Mouse (Mus musculus) ES-E14 (cell line): ENCODE measurements around the gene Nrcam. TPM values are rescaled to one million over a fixed set of nuclear protein-coding genes. Genes with fewer than 3 reads are reported as not detected.

ENCODE experiments used
- DNase-seq: peaks from one replicate; pipeline ENCODE4 v3.0.0-alpha.2; 2013; ENCODE audit warnings: low read depth, low spot score
- H3K27ac ChIP-seq: 2 replicates; pipeline ENCODE4 v1.5.1; 2012; ENCODE audit warnings: low read depth, mild to moderate bottlenecking, low read length, moderate library complexity, mixed read lengths; ENCODE audit not compliant: poor library complexity, insufficient read depth, severe bottlenecking
- H3K36me3 ChIP-seq: 2 replicates; pipeline ENCODE4 v1.6.1; 2012; ENCODE audit warnings: mild to moderate bottlenecking, low read length, moderate library complexity, mixed read lengths; ENCODE audit not compliant: control insufficient read depth, poor library complexity, insufficient read depth, severe bottlenecking
- H3K4me1 ChIP-seq, 2 experiments: fragments of 150-350 bp in 1 of 2; sonication (generic) in 1 of 2; 2 replicates each; pipeline ENCODE4 v1.6.1; 2012; ENCODE audit warnings: low read length in 2 of 2, mild to moderate bottlenecking in 1 of 2, mixed read lengths in 1 of 2; ENCODE audit not compliant: control insufficient read depth in 2 of 2, insufficient read depth in 2 of 2, poor library complexity in 1 of 2
- H3K4me3 ChIP-seq, 2 experiments: fragments of 150-350 bp in 1 of 2; sonication (generic) in 1 of 2; 2 replicates each; pipeline ENCODE4 v1.5.1; 2012; ENCODE audit warnings: low read length in 2 of 2, low read depth in 1 of 2, mild to moderate bottlenecking in 1 of 2, mixed read lengths in 1 of 2; ENCODE audit not compliant: insufficient read depth in 1 of 2, poor library complexity in 1 of 2, severe bottlenecking in 1 of 2
- H3K9ac ChIP-seq: 2 replicates; pipeline ENCODE4 v1.6.1; 2012; ENCODE audit warnings: low read depth, mild to moderate bottlenecking, low read length, mixed read lengths; ENCODE audit not compliant: poor library complexity, insufficient read depth, severe bottlenecking
- H3K9me3 ChIP-seq: fragments of 150-350 bp; sonication (generic); 2 replicates; pipeline ENCODE4 v1.6.1; 2012; ENCODE audit warnings: low read depth, mild to moderate bottlenecking, low read length; ENCODE audit not compliant: control insufficient read depth, insufficient read depth
- CHD2 ChIP-seq: IDR thresholded peaks from 2 replicates; pipeline ENCODE4 v1.6.1; 2014; ENCODE audit warnings: mild to moderate bottlenecking, low read depth, low read length, inconsistent platforms
- HCFC1 ChIP-seq: IDR thresholded peaks from 2 replicates; pipeline ENCODE4 v1.6.1; 2012; ENCODE audit warnings: low read length, inconsistent platforms, borderline replicate concordance; ENCODE audit not compliant: insufficient read depth
- MAFK ChIP-seq: IDR thresholded peaks from 2 replicates; pipeline ENCODE4 v1.6.1; 2014; ENCODE audit warnings: mild to moderate bottlenecking, low read depth, low read length, inconsistent platforms; ENCODE audit not compliant: insufficient read depth
- ZC3H11A ChIP-seq: IDR thresholded peaks from 2 replicates; pipeline ENCODE4 v1.6.1; 2012; ENCODE audit warnings: low read depth, mild to moderate bottlenecking, inconsistent platforms, low read length, borderline replicate concordance
- ZNF384 ChIP-seq: IDR thresholded peaks from 2 replicates; pipeline ENCODE4 v1.6.1; 2012; ENCODE audit warnings: low read depth, low read length, inconsistent platforms
- in situ Hi-C, 2 experiments: fragments of 600-800 bp; cut with MboI; formaldehyde crosslinking; loops; one replicate each; pipeline ENCODE4 v1.15.1; 2025; ENCODE audit warnings: low sequenced_read_pairs in 2 of 2, inconsistent platforms in 1 of 2; ENCODE audit not compliant: unreplicated experiment in 2 of 2
- total RNA-seq: library from RNA; depleted of rRNA; stranded (reverse); fragments of 300-350 nt; gene quantifications from 2 replicates; pipeline ENCODE4 v1.2.3, GENCODE M21; 2012

Nrcam gene
- total RNA-seq, 1 experiment: 2.9 TPM

GRCm38 (mm10) chr12:44329316-44330215, 881 bp downstream of the Nrcam start:
- H3K9ac ChIP-seq: peak overlapping the region; percentile 16; the same call in 1 of the 2 replicates
- TF ChIP-seq ZC3H11A (no peak), ZNF384 (no peak), HCFC1 (no peak), CHD2 (no peak), MAFK (no peak)
- in situ Hi-C loops: loop anchor here in 1 of 2 experiments (10.0 kb wide), 1 partner anchor 215 kb away; no protein-coding TSS in a partner anchor
- no peaks in the 10 kb centered on the region for H3K9me3 ChIP-seq
- peak; percentile 19 for DNase-seq
- H3K4me1 ChIP-seq: no peaks in the 10 kb centered on the region
- peak overlapping the region; percentile 66 to 77 for H3K4me3 ChIP-seq
- no peak overlapping the region for H3K27ac ChIP-seq
- no peaks in the 10 kb centered on the region for H3K36me3 ChIP-seq

- TF ChIP-seq CHD2 (no peak), MAFK (no peak), ZC3H11A (no peak), ZNF384 (no peak), HCFC1 (no peak)
- H3K4me3 ChIP-seq: peak overlapping the region; percentile 66 to 77
- peak; percentile 13 for DNase-seq
- H3K9me3 ChIP-seq: no peaks in the 10 kb centered on the region
- H3K9ac ChIP-seq: no peak overlapping the region
- H3K27ac ChIP-seq: no peak overlapping the region
- no peaks in the 10 kb centered on the region for H3K4me1 ChIP-seq
- no peaks in the 10 kb centered on the region for H3K36me3 ChIP-seq
- in situ Hi-C loops: no loop called here
These were observed 1.6 kb downstream of the Nrcam start for GRCm38 (mm10) chr12:44330216-44330719.

- Histone ChIP-seq H3K4me3 (no peak overlapping the region), H3K9ac (no peak overlapping the region), H3K36me3 (no peaks in the 10 kb centered on the region), H3K4me1 (no peaks in the 10 kb centered on the region), H3K9me3 (no peaks in the 10 kb centered on the region), H3K27ac (no peak overlapping the region)
- TF ChIP-seq ZNF384 (no peak), MAFK (no peak), CHD2 (no peak), ZC3H11A (no peak), HCFC1 (no peak)
- in situ Hi-C loops: no loop called here
- no peak for DNase-seq
These were observed 8.5 kb downstream of the Nrcam start for GRCm38 (mm10) chr12:44337136-44337640.

GRCm38 (mm10) chr12:44338195-44338622, 9.5 kb downstream of the Nrcam start:
- Histone ChIP-seq H3K9me3 (no peaks in the 10 kb centered on the region), H3K36me3 (no peaks in the 10 kb centered on the region), H3K9ac (no peak overlapping the region), H3K4me3 (no peak overlapping the region), H3K4me1 (no peaks in the 10 kb centered on the region), H3K27ac (no peak overlapping the region)
- in situ Hi-C loops: no loop called here
- TF ChIP-seq ZNF384: no peak
- no peak for TF ChIP-seq CHD2
- TF ChIP-seq MAFK: no peak
- TF ChIP-seq HCFC1: no peak
- no peak for TF ChIP-seq ZC3H11A
- no peak for DNase-seq
